Mouse (Mus musculus) thymus, postnatal 0 days (tissue): Measurements from ENCODE around the gene Efemp2. TPM values are rescaled to one million over a fixed set of nuclear protein-coding genes. Genes with fewer than 3 reads are reported as not detected.

Source experiments
- polyA plus RNA-seq: library from polyadenylated mRNA; unstranded; fragments of >200 nt; fragmentation: Nextera tagmentation; extraction: Ambion mirVana; gene quantifications from 2 replicates; pipeline ENCODE4 v1.2.1, GENCODE M21; 2015

Gene Efemp2
- polyA plus RNA-seq, 1 experiment from 2014 or later: 27.9 TPM

Other genes with a start within 250 kb of the Efemp2 start
- gene Pacs1, start 200.8 kb upstream of the Efemp2 start, polyA plus RNA-seq: 8.3 and 9.8 TPM in 2 replicates
- 294 and 319 TPM in 2 replicates for gene Sf3b2, start 178.5 kb upstream of the Efemp2 start, polyA plus RNA-seq
- 0.36 and 0.44 TPM in 2 replicates for gene Gal3st3, start 175.6 kb upstream of the Efemp2 start, polyA plus RNA-seq
- gene Catsper1, start 138.2 kb upstream of the Efemp2 start, polyA plus RNA-seq: not detected in 2 replicates
- 29.1 and 30.5 TPM in 2 replicates for gene Cst6, start 124.4 kb upstream of the Efemp2 start, polyA plus RNA-seq
- 51.1 and 59.4 TPM in 2 replicates for gene Eif1ad, start 107.2 kb upstream of the Efemp2 start, polyA plus RNA-seq
- 590 and 607 TPM in 2 replicates for gene Banf1, start 106.8 kb upstream of the Efemp2 start, polyA plus RNA-seq
- gene Sart1, start 85.3 kb upstream of the Efemp2 start, polyA plus RNA-seq: 73.4 and 84.2 TPM in 2 replicates
- 1.9 TPM in 2 replicates for gene Tsga10ip, start 71.4 kb upstream of the Efemp2 start, polyA plus RNA-seq
- gene Drap1, start 49.0 kb upstream of the Efemp2 start, polyA plus RNA-seq: 217 and 222 TPM in 2 replicates
- gene AI837181, start 48.8 kb upstream of the Efemp2 start, polyA plus RNA-seq: 51.5 and 54.4 TPM in 2 replicates
- 0.47 TPM in 1 of 2 replicates, not detected in the other for gene Fosl1, start 26.4 kb upstream of the Efemp2 start, polyA plus RNA-seq
- gene Ccdc85b, start 16.1 kb upstream of the Efemp2 start, polyA plus RNA-seq: 7.3 and 8.2 TPM in 2 replicates
- gene Fibp, start 13.3 kb upstream of the Efemp2 start, polyA plus RNA-seq: 104 and 112 TPM in 2 replicates
- 42.8 and 43.0 TPM in 2 replicates for gene Ctsw, start 5.4 kb upstream of the Efemp2 start, polyA plus RNA-seq
- gene Mus81, start 14.4 kb downstream of the Efemp2 start, polyA plus RNA-seq: 58.6 and 63.5 TPM in 2 replicates
- 3,590 and 4,042 TPM in 2 replicates for gene Cfl1, start 16.5 kb downstream of the Efemp2 start, polyA plus RNA-seq
- 0.13 and 0.44 TPM in 2 replicates for gene 1700020D05Rik, start 29.8 kb downstream of the Efemp2 start, polyA plus RNA-seq
- 9.9 and 10.8 TPM in 2 replicates for gene Snx32, start 36.6 kb downstream of the Efemp2 start, polyA plus RNA-seq
- 1.9 TPM in 2 replicates for gene Ovol1, start 86.7 kb downstream of the Efemp2 start, polyA plus RNA-seq
- 8.9 and 9.8 TPM in 2 replicates for gene Ap5b1, start 94.1 kb downstream of the Efemp2 start, polyA plus RNA-seq
- gene Rnaseh2c, start 127.9 kb downstream of the Efemp2 start, polyA plus RNA-seq: 127 and 157 TPM in 2 replicates
- 65.3 and 73.8 TPM in 2 replicates for gene Kat5, start 136.3 kb downstream of the Efemp2 start, polyA plus RNA-seq
- 50.0 and 56.2 TPM in 2 replicates for gene Rela, start 163.5 kb downstream of the Efemp2 start, polyA plus RNA-seq
- gene Sipa1, start 189.8 kb downstream of the Efemp2 start, polyA plus RNA-seq: 37.4 and 39.2 TPM in 2 replicates
- gene Map3k11, start 214.8 kb downstream of the Efemp2 start, polyA plus RNA-seq: 25.7 and 29.2 TPM in 2 replicates
- gene Pcnx3, start 215.0 kb downstream of the Efemp2 start, polyA plus RNA-seq: 13.7 and 19.4 TPM in 2 replicates
- 0.32 and 0.74 TPM in 2 replicates for gene Kcnk7, start 230.4 kb downstream of the Efemp2 start, polyA plus RNA-seq